Mouse (Mus musculus) myocyte (in vitro differentiated cells): ENCODE measurements at regions not wholly inside any gene's neighbourhood (a gene's known extent, or its start where the extent isn't known, plus 50 kb on each side); places are given as distances from the start of the nearest gene placed in this dataset.

Experiments used
- H3K27me3 ChIP-seq: one replicate; pipeline ENCODE4 v1.6.1; 2011; ENCODE audit not compliant: control insufficient read depth, insufficient read depth, insufficient read length
- H3K36me3 ChIP-seq: one replicate; pipeline ENCODE4 v1.6.1; 2011; ENCODE audit not compliant: control insufficient read depth, insufficient read depth
- H3K4me2 ChIP-seq: one replicate; pipeline ENCODE4 v1.6.1; 2011; ENCODE audit warnings: low read depth, control low read depth
- H3K4me3 ChIP-seq: one replicate; pipeline ENCODE4 v1.5.1; 2011; ENCODE audit warnings: mild to moderate bottlenecking, control low read depth, moderate library complexity
- H3K79me2 ChIP-seq: one replicate; pipeline ENCODE4 v1.6.1; 2011; ENCODE audit not compliant: control insufficient read depth, insufficient read depth
- H3ac ChIP-seq: one replicate; pipeline ENCODE4 v1.6.1; 2011; ENCODE audit not compliant: control insufficient read depth, insufficient read length
- CEBPB ChIP-seq: IDR thresholded peaks from 2 replicates; pipeline ENCODE4 v1.6.1; 2011; ENCODE audit warnings: mild to moderate bottlenecking, moderate library complexity; ENCODE audit not compliant: poor library complexity, insufficient read depth, severe bottlenecking
- E2F4 ChIP-seq: IDR thresholded peaks from one replicate; pipeline ENCODE4 v1.6.1; 2011; ENCODE audit warnings: mild to moderate bottlenecking, control low read depth, moderate library complexity; ENCODE audit not compliant: insufficient read depth
- MAX ChIP-seq: IDR thresholded peaks from one replicate; pipeline ENCODE4 v1.6.1; 2011; ENCODE audit warnings: low read depth, mild to moderate bottlenecking, control low read depth
- MYOD1 ChIP-seq, 3 experiments: IDR thresholded peaks; one replicate each; pipeline ENCODE4 v1.6.1; 2011; ENCODE audit warnings: control low read depth in 2 of 3, low read depth in 2 of 3, mild to moderate bottlenecking in 2 of 3, moderate library complexity in 1 of 3; ENCODE audit not compliant: insufficient read length in 2 of 3, control insufficient read depth in 1 of 3
- MYOG ChIP-seq, 3 experiments: IDR thresholded peaks; one replicate each; pipeline ENCODE4 v1.6.1; 2011; ENCODE audit warnings: control low read depth in 2 of 3, low read depth in 2 of 3, mild to moderate bottlenecking in 2 of 3; ENCODE audit not compliant: insufficient read length in 2 of 3, control insufficient read depth in 1 of 3, insufficient read depth in 1 of 3
- POLR2A ChIP-seq: IDR thresholded peaks from one replicate; pipeline ENCODE4 v1.6.1; 2011; ENCODE audit warnings: low read depth, mild to moderate bottlenecking, control low read depth, moderate library complexity; ENCODE audit not compliant: insufficient read length
- POLR2AphosphoS2 ChIP-seq: IDR thresholded peaks from one replicate; pipeline ENCODE4 v1.6.1; 2011; ENCODE audit warnings: low read depth, control low read depth; ENCODE audit not compliant: insufficient read length
- REST ChIP-seq: IDR thresholded peaks from one replicate; pipeline ENCODE4 v1.6.1; 2011; ENCODE audit warnings: mild to moderate bottlenecking, control low read depth, moderate library complexity; ENCODE audit not compliant: insufficient read depth, insufficient read length
- SRF ChIP-seq: IDR thresholded peaks from one replicate; pipeline ENCODE4 v1.6.1; 2011; ENCODE audit warnings: low read depth; ENCODE audit not compliant: control insufficient read depth, insufficient read length
- TCF12 ChIP-seq: IDR thresholded peaks from one replicate; pipeline ENCODE4 v1.6.1; 2011; ENCODE audit warnings: mild to moderate bottlenecking, control low read depth; ENCODE audit not compliant: poor library complexity, insufficient read depth, severe bottlenecking
- TCF3 ChIP-seq: IDR thresholded peaks from one replicate; pipeline ENCODE4 v1.6.1; 2011; ENCODE audit warnings: low read depth, control low read depth; ENCODE audit not compliant: insufficient read length
- USF1 ChIP-seq: IDR thresholded peaks from one replicate; pipeline ENCODE4 v1.6.1; 2011; ENCODE audit warnings: low read depth, mild to moderate bottlenecking, control low read depth, moderate library complexity

GRCm38 (mm10) chr9:87341438-87341837 is 86.1 kb upstream of the Cep162 start:
- Histone ChIP-seq H3K4me2 (no peak overlapping the region), H3K4me3 (no peak overlapping the region), H3K27me3 (no peaks in the 10 kb centered on the region), H3K79me2 (no peaks in the 10 kb centered on the region), H3ac (no peak overlapping the region), H3K36me3 (no peaks in the 10 kb centered on the region)
- no peak for TF ChIP-seq POLR2AphosphoS2
- no peak for TF ChIP-seq TCF12
- no peak for TF ChIP-seq REST
- no peak for TF ChIP-seq MAX
- TF ChIP-seq E2F4 = no peak
- TF ChIP-seq MYOG (IDR thresholded peaks at IDR 0.05; ENCODE audit: control insufficient read depth in 1 of 3, insufficient read depth in 1 of 3, insufficient read length in 2 of 3, low read depth in 2 of 3) = no peak
- no peak for TF ChIP-seq POLR2A
- TF ChIP-seq TCF3 = no peak
- TF ChIP-seq CEBPB = no peak
- no peak for TF ChIP-seq USF1
- no peak for TF ChIP-seq MYOD1 (IDR thresholded peaks at IDR 0.05; ENCODE audit: control insufficient read depth in 1 of 3, insufficient read length in 2 of 3, low read depth in 2 of 3)
- no peak for TF ChIP-seq SRF

GRCm38 (mm10) chr9:87326374-87327295 is 71.3 kb upstream of the Cep162 start:
- TF ChIP-seq E2F4 (no peak), USF1 (no peak), CEBPB (no peak), REST (no peak), TCF12 (no peak), MYOG (IDR thresholded peaks at IDR 0.05; ENCODE audit: control insufficient read depth in 1 of 3, insufficient read depth in 1 of 3, insufficient read length in 2 of 3, low read depth in 2 of 3) (no peak), MAX (no peak), POLR2AphosphoS2 (no peak), TCF3 (no peak), SRF (no peak), MYOD1 (IDR thresholded peaks at IDR 0.05; ENCODE audit: control insufficient read depth in 1 of 3, insufficient read length in 2 of 3, low read depth in 2 of 3) (no peak), POLR2A (no peak)
- no peak overlapping the region for H3ac ChIP-seq
- no peaks in the 10 kb centered on the region for H3K79me2 ChIP-seq
- no peak overlapping the region for H3K4me2 ChIP-seq
- no peaks in the 10 kb centered on the region for H3K36me3 ChIP-seq
- no peaks in the 10 kb centered on the region for H3K27me3 ChIP-seq
- no peak overlapping the region for H3K4me3 ChIP-seq

GRCm38 (mm10) chr9:87323690-87324089 is 68.4 kb upstream of the Cep162 start:
- Histone ChIP-seq H3K4me2 (peak overlapping the region; percentile 1), H3K27me3 (no peaks in the 10 kb centered on the region), H3K4me3 (no peak overlapping the region), H3K36me3 (no peaks in the 10 kb centered on the region), H3K79me2 (no peaks in the 10 kb centered on the region), H3ac (no peak overlapping the region)
- no peak for TF ChIP-seq MYOG (IDR thresholded peaks at IDR 0.05; ENCODE audit: control insufficient read depth in 1 of 3, insufficient read depth in 1 of 3, insufficient read length in 2 of 3, low read depth in 2 of 3)
- no peak for TF ChIP-seq TCF3
- TF ChIP-seq MAX = no peak
- no peak for TF ChIP-seq E2F4
- no peak for TF ChIP-seq CEBPB
- TF ChIP-seq REST = no peak

GRCm38 (mm10) chr9:87320758-87321157 is 65.4 kb upstream of the Cep162 start:
- H3K36me3 ChIP-seq = no peaks in the 10 kb centered on the region
- H3K4me2 ChIP-seq = no peak overlapping the region
- no peaks in the 10 kb centered on the region for H3K79me2 ChIP-seq
- TF ChIP-seq MYOD1 (IDR thresholded peaks at IDR 0.05; ENCODE audit: control insufficient read depth in 1 of 3, insufficient read length in 2 of 3, low read depth in 2 of 3) = no peak
- H3K4me3 ChIP-seq = no peak overlapping the region
- no peak overlapping the region for H3ac ChIP-seq
- no peaks in the 10 kb centered on the region for H3K27me3 ChIP-seq

- Histone ChIP-seq H3ac (no peak overlapping the region), H3K27me3 (no peaks in the 10 kb centered on the region), H3K79me2 (no peaks in the 10 kb centered on the region), H3K4me2 (no peak overlapping the region), H3K4me3 (no peak overlapping the region), H3K36me3 (no peaks in the 10 kb centered on the region)
- TF ChIP-seq POLR2AphosphoS2 (no peak), E2F4 (no peak), MYOD1 (IDR thresholded peaks at IDR 0.05; ENCODE audit: control insufficient read depth in 1 of 3, insufficient read length in 2 of 3, low read depth in 2 of 3) (no peak), MAX (no peak), TCF3 (no peak), TCF12 (no peak), CEBPB (no peak), REST (no peak), MYOG (IDR thresholded peaks at IDR 0.05; ENCODE audit: control insufficient read depth in 1 of 3, insufficient read depth in 1 of 3, insufficient read length in 2 of 3, low read depth in 2 of 3) (no peak), USF1 (no peak), POLR2A (no peak), SRF (no peak)
Measured at GRCm38 (mm10) chr9:87318767-87319166, 63.4 kb upstream of the Cep162 start.
